Mouse (Mus musculus) neural tube, embryonic 14.5 days (tissue): ENCODE data around the gene Ctsh. TPM values are rescaled to one million over a fixed set of nuclear protein-coding genes. Genes with fewer than 3 reads are reported as not detected.
A peak's percentile ranks its signal among the peaks of the same experiment; 100 is the strongest.

ENCODE experiments used
- ATAC-seq: fragments of 200-750 bp; cut with Nextera tagmentation; 2 replicates; pipeline ENCODE4 v1.8.0; 2017; ENCODE audit warnings: low read depth, mild to moderate bottlenecking, moderate TSS enrichment, moderate library complexity
- H3K27ac ChIP-seq: fragments of 300-500 bp; sonication (generic); 2 replicates; pipeline ENCODE4 v1.5.1; 2014; ENCODE audit warnings: low read depth, mild to moderate bottlenecking, control low read depth, low read length, moderate library complexity, mixed read lengths
- H3K27me3 ChIP-seq: fragments of 300-500 bp; sonication (generic); 2 replicates; pipeline ENCODE4 v1.6.1; 2014; ENCODE audit warnings: low read length; ENCODE audit not compliant: control insufficient read depth, insufficient read depth
- H3K36me3 ChIP-seq: fragments of 300-500 bp; sonication (generic); 2 replicates; pipeline ENCODE4 v1.6.1; 2014; ENCODE audit warnings: low read length, mixed read lengths; ENCODE audit not compliant: control insufficient read depth, insufficient read depth
- H3K4me1 ChIP-seq: fragments of 300-500 bp; sonication (generic); 2 replicates; pipeline ENCODE4 v1.6.1; 2014; ENCODE audit warnings: low read length; ENCODE audit not compliant: control insufficient read depth, insufficient read depth
- H3K4me2 ChIP-seq: fragments of 300-500 bp; sonication (generic); 2 replicates; pipeline ENCODE4 v1.6.1; 2014; ENCODE audit warnings: mild to moderate bottlenecking, low read depth, low read length, control low read depth
- H3K4me3 ChIP-seq: fragments of 300-500 bp; sonication (generic); 2 replicates; pipeline ENCODE4 v1.5.1; 2014; ENCODE audit warnings: low read depth, low read length, control low read depth, mixed read lengths
- H3K9ac ChIP-seq: fragments of 300-500 bp; sonication (generic); replicated peaks from 2 replicates; pipeline ENCODE4 v1.6.1; 2014; ENCODE audit warnings: low read depth, mild to moderate bottlenecking, control low read depth, low read length, mixed read lengths
- H3K9me3 ChIP-seq: fragments of 300-500 bp; sonication (generic); 2 replicates; pipeline ENCODE4 v1.6.1; 2016; ENCODE audit warnings: low read length; ENCODE audit not compliant: control insufficient read depth
- WGBS: fragments of 180-500 bp; shearing (Covaris S2); extraction: QIAGEN DNeasy Blood & Tissue Kit; methylation state at CpG from one replicate; pipeline ENCODE4 v1.1.7; 2014; 5-methylcytosine and 5-hydroxymethylcytosine counted together
- polyA plus RNA-seq: library from polyadenylated mRNA; unstranded; fragments of >200 nt; fragmentation: Nextera tagmentation; extraction: Ambion mirVana; gene quantifications from 2 replicates; pipeline ENCODE4 v1.2.1, GENCODE M21; 2014

Gene Ctsh
- polyA plus RNA-seq, 1 experiment from 2014 or later = 13.6 TPM

GRCm38 (mm10) chr9:90109386-90109785 is 55.4 kb downstream of the Ctsh start:
- Histone ChIP-seq H3K4me2 (no peak overlapping the region), H3K4me1 (peaks cover 26% of the 10 kb centered on the region), H3K9ac (no peak overlapping the region), H3K27ac (no peak overlapping the region), H3K4me3 (no peak overlapping the region), H3K27me3 (no peaks in the 10 kb centered on the region), H3K36me3 (peaks cover 4% of the 10 kb centered on the region; the same call in 1 of the 2 replicates), H3K9me3 (no peaks in the 10 kb centered on the region)
- WGBS = 83% methylated on average over 6 of the region's 6 CpGs
- no peak for ATAC-seq

GRCm38 (mm10) chr9:90113151-90113550 is 59.2 kb downstream of the Ctsh start:
- no peaks in the 10 kb centered on the region for H3K9me3 ChIP-seq
- H3K4me2 ChIP-seq = peak overlapping the region; percentile 68
- H3K27me3 ChIP-seq = no peaks in the 10 kb centered on the region
- 3% methylated on average over 13 of the region's 13 CpGs for whole genome bisulfite sequencing
- H3K27ac ChIP-seq = peak overlapping the region; percentile 100; the same call in 1 of the 2 replicates
- H3K4me3 ChIP-seq = peak overlapping the region; percentile 88
- peaks cover 30% of the 10 kb centered on the region for H3K4me1 ChIP-seq
- peak overlapping the region; percentile 97 for H3K9ac ChIP-seq
- no peaks in the 10 kb centered on the region for H3K36me3 ChIP-seq
- ATAC-seq = no peak

DNA sequence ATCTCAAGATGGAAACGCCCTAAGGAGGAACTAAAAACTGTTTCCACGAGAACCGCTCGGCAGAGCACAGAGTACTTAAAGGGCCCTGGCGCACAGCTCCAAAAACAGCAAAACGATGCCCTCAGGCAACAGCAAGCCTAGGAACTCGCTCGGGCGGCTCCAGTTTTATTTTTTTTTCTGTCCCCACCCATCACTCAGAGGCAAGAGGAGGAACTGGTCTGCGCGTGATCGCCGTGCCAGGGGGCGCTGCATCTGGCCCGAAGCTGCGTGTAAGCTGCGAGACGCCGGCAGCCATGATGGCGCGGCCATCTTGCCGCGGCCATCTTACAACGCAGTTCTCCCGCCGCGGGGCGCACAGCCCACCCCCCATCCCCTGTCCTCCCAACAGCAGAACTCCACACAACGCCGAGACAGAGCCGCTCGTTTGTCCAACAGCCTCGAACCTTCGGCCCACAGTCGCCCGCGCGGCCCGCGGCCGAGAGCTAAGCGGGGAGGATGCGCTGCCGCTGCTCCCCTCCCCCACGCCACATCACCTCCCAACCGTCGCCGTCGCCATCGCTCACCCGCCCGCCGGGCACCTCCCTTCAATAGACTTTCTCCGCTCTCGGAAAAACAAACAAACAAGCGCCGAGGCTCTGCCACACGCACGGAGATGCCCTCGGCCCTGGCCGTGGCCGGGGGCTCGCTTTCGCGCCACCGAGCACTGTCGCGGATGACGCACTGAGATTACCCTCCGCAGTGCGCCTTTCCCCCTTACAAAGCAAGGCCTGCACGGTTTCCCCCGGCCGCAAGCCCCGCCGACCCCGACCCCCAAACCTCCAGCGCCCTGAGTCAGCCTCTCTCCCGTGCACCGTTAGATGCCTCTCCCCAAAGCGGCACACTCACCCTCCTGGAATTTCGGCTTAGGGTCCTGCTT is 60.0 kb downstream of the Ctsh start:
- no peaks in the 10 kb centered on the region for H3K36me3 ChIP-seq
- peak overlapping the region; percentile 100 for H3K27ac ChIP-seq
- peak overlapping the region; percentile 97 for H3K9ac ChIP-seq
- peak overlapping the region; percentile 88 for H3K4me3 ChIP-seq
- H3K4me1 ChIP-seq = peaks cover 30% of the 10 kb centered on the region
- peak; percentile 71 for ATAC-seq
- under 1% methylated on average over 81 of the region's 82 CpGs for WGBS
- H3K27me3 ChIP-seq = no peaks in the 10 kb centered on the region
- H3K4me2 ChIP-seq = peak overlapping the region; percentile 68
- H3K9me3 ChIP-seq = no peaks in the 10 kb centered on the region

- peak within 1 kb of the TSS; percentile 88 for H3K4me3 ChIP-seq
- H3K4me1 ChIP-seq = peaks cover 26% of the 10 kb centered on the region
- no peaks in the 10 kb centered on the region for H3K9me3 ChIP-seq
- H3K9ac ChIP-seq = peak within 1 kb of the TSS; percentile 97
- H3K27me3 ChIP-seq = no peaks in the 10 kb centered on the region
- H3K27ac ChIP-seq = peak within 1 kb of the TSS; percentile 100
- WGBS = 1% methylated on average over 38 of the region's 40 CpGs
- H3K36me3 ChIP-seq = no peaks in the 10 kb centered on the region
- peak within 1 kb of the TSS; percentile 71 for H3K4me2 ChIP-seq
- peak; percentile 99 for ATAC-seq
These were observed 60.8 kb downstream of the Ctsh start, which contains the start of gene Morf4l1 for GRCm38 (mm10) chr9:90114567-90115307. Gene Morf4l1 (minus strand): TSS chr9:90114774.

DNA sequence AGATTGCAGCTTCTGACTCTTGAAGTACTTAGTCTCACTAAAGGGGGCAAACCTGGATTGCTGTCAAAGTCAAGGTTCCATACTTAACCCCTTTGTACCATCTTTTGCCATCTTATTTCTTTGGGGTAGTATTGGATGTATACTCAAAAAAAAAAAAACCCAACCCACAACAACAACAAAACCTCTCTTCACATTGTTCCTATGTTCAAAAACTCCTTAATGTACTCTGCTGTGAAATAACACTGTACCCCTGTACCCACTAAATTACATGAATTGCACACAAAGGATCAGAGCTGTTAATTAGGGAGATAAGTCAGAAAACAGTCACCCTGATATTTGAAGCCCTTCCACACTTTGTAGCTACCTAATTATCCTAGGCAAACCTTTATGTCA is 61.4 kb downstream of the Ctsh start:
- peak overlapping the region; percentile 69; the same call in 1 of the 2 replicates for H3K9ac ChIP-seq
- ATAC-seq = no peak
- H3K36me3 ChIP-seq = no peaks in the 10 kb centered on the region
- H3K9me3 ChIP-seq = no peaks in the 10 kb centered on the region
- peak overlapping the region; percentile 80; the same call in 1 of the 2 replicates for H3K27ac ChIP-seq
- peaks cover 26% of the 10 kb centered on the region for H3K4me1 ChIP-seq
- H3K27me3 ChIP-seq = no peaks in the 10 kb centered on the region
- peak overlapping the region; percentile 88 for H3K4me3 ChIP-seq
- peak overlapping the region; percentile 71 for H3K4me2 ChIP-seq

- H3K36me3 ChIP-seq = no peaks in the 10 kb centered on the region
- H3K27me3 ChIP-seq = no peaks in the 10 kb centered on the region
- H3K4me1 ChIP-seq = peaks cover 12% of the 10 kb centered on the region; the same call in 1 of the 2 replicates
- H3K4me2 ChIP-seq = no peak overlapping the region
- no peak overlapping the region for H3K9ac ChIP-seq
- no peak overlapping the region for H3K27ac ChIP-seq
- ATAC-seq = no peak
- H3K9me3 ChIP-seq = no peaks in the 10 kb centered on the region
- no peak overlapping the region for H3K4me3 ChIP-seq
These were observed 63.3 kb downstream of the Ctsh start for GRCm38 (mm10) chr9:90117234-90117633.

- Histone ChIP-seq H3K9ac (no peak overlapping the region), H3K4me1 (no peaks in the 10 kb centered on the region), H3K27ac (no peak overlapping the region), H3K4me2 (no peak overlapping the region), H3K27me3 (no peaks in the 10 kb centered on the region), H3K9me3 (no peaks in the 10 kb centered on the region), H3K36me3 (no peaks in the 10 kb centered on the region), H3K4me3 (no peak overlapping the region)
- ATAC-seq = no peak
- WGBS = 66% methylated on average over 4 of the region's 4 CpGs
These were observed 68.3 kb downstream of the Ctsh start for GRCm38 (mm10) chr9:90122246-90122740.

DNA sequence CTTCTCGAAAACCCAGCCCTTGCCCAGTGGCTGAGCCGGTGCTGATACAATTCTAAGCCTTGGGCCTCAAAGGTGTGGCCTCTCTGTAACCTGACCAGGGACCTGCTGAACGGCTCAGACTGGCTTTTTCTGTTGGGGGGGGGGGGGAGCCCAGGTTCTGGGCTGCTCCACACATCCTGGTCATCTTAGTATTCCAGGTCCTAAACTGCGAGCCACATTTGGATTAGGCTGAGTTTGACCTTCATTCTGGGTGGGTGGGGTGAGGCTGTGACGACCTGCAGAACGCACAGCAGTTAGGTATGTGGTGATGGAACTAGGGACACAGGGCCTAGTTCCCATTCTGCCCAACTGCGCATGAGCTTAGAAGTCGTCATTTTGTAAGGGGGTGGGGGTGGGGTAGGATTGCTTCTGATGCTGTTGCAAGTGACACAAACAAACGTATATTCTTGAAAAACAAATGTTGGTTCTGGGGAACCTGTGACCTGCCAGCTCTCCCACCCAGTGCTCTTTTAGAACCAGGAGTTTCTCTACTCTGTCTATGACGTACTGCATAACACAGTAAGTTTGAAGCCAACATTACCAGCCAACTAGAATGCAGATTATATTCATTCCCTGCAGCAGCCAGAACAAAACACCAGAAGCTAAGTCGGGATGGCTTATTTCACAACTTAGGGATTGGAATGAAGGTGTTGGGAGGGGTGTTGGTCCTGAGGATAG is 70.4 kb downstream of the Ctsh start:
- no peaks in the 10 kb centered on the region for H3K4me1 ChIP-seq
- ATAC-seq = peak; percentile 38; the same call in 1 of the 2 replicates
- no peaks in the 10 kb centered on the region for H3K9me3 ChIP-seq
- 35% methylated on average over 11 of the region's 11 CpGs for WGBS
- H3K4me2 ChIP-seq = no peak overlapping the region
- H3K27ac ChIP-seq = no peak overlapping the region
- no peaks in the 10 kb centered on the region for H3K36me3 ChIP-seq
- H3K27me3 ChIP-seq = no peaks in the 10 kb centered on the region
- H3K4me3 ChIP-seq = no peak overlapping the region
- no peak overlapping the region for H3K9ac ChIP-seq
